Mouse (Mus musculus) liver, adult 2 months (tissue): Measurements from ENCODE around the gene Ahcyl2. TPM values are rescaled to one million over a fixed set of nuclear protein-coding genes. Genes with fewer than 3 reads are reported as not detected.

ENCODE experiments used
- DNase-seq: peaks from one replicate; pipeline ENCODE4 v3.0.0-alpha.2; 2011; ENCODE audit warnings: low read depth, low spot score; ENCODE audit errors: extremely low read depth
- H3K27ac ChIP-seq: fragments of 200-500 bp; replicated peaks from 2 replicates; pipeline ENCODE4 v1.5.1; 2012; ENCODE audit warnings: low read depth, mild to moderate bottlenecking, control low read depth, inconsistent platforms, low read length; ENCODE audit not compliant: insufficient read depth
- H3K27me3 ChIP-seq: fragments of 200-500 bp; 2 replicates; pipeline ENCODE4 v1.6.1; 2012; ENCODE audit warnings: mild to moderate bottlenecking, moderate library complexity, low read length, inconsistent platforms; ENCODE audit not compliant: control insufficient read depth, insufficient read depth
- H3K36me3 ChIP-seq: fragments of 200-500 bp; 2 replicates; pipeline ENCODE4 v1.6.1; 2012; ENCODE audit warnings: low read length, inconsistent platforms; ENCODE audit not compliant: control insufficient read depth, insufficient read depth
- H3K4me1 ChIP-seq: fragments of 200-500 bp; 2 replicates; pipeline ENCODE4 v1.6.1; 2011; ENCODE audit warnings: low read length; ENCODE audit not compliant: control insufficient read depth, insufficient read depth
- H3K4me3 ChIP-seq: fragments of 200-500 bp; 2 replicates; pipeline ENCODE4 v1.5.1; 2011; ENCODE audit warnings: low read depth, mild to moderate bottlenecking, control low read depth, low read length, moderate library complexity; ENCODE audit not compliant: insufficient read depth
- H3K79me2 ChIP-seq: fragments of 200-500 bp; 2 replicates; pipeline ENCODE4 v1.6.1; 2012; ENCODE audit warnings: inconsistent platforms, mild to moderate bottlenecking, low read length, moderate library complexity; ENCODE audit not compliant: control insufficient read depth, insufficient read depth
- H3K9ac ChIP-seq: fragments of 200-500 bp; 2 replicates; pipeline ENCODE4 v1.6.1; 2012; ENCODE audit warnings: low read depth, mild to moderate bottlenecking, control low read depth, inconsistent platforms, low read length
- CTCF ChIP-seq: fragments of 200-500 bp; IDR thresholded peaks from 2 replicates; pipeline ENCODE4 v1.5.1; 2011; ENCODE audit warnings: low read depth, low read length, control low read depth
- POLR2A ChIP-seq: fragments of 200-500 bp; IDR thresholded peaks from 2 replicates; pipeline ENCODE4 v1.6.1; 2011; ENCODE audit warnings: low read length, control low read depth; ENCODE audit not compliant: insufficient read depth; ENCODE audit errors: extremely low read depth
- WGBS: fragments of 180-500 bp; shearing (Covaris S2); methylation state at CpG from one replicate; pipeline ENCODE4 v1.1.7; 2018; 5-methylcytosine and 5-hydroxymethylcytosine counted together
- polyA plus RNA-seq: library from polyadenylated mRNA; depleted of rRNA; stranded (reverse); fragments of >200 nt; gene quantifications from 2 replicates; pipeline ENCODE4 v1.2.3, GENCODE M21; 2012
- total RNA-seq: library from RNA; depleted of rRNA; stranded (reverse); fragments of >200 nt; gene quantifications from 2 replicates; pipeline ENCODE4 v1.2.3, GENCODE M21; 2014

The Ahcyl2 gene
- total and polyA plus RNA-seq, 2 experiments, result 7.4 to 8.9 TPM

DNA sequence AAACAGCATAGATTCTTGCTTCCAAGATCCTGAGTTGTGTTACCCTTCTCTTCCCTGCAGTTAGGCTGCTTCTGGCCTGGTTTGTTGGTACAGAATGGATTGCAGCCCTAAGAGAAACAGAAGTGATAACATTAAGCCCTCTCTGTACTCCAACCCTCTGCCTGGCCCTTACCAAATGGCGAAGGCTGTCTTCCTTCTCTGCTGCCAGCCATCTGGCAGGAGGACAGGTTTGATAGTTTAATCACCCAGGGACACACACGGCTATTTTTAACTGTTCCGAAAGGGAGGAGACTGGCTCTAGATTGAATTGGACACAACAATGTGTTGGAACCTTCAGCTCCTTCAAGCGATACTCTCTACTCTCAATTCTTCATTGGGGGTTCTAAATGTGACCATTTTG lies 155.7 kb downstream of the Ahcyl2 start:
- Histone ChIP-seq H3K79me2 (no peaks in the 10 kb centered on the region), H3K4me1 (no peaks in the 10 kb centered on the region), H3K9ac (no peak overlapping the region), H3K27me3 (no peaks in the 10 kb centered on the region), H3K36me3 (no peaks in the 10 kb centered on the region), H3K4me3 (no peak overlapping the region), H3K27ac (no peak overlapping the region)
- DNase-seq, result no peak
- no peak for TF ChIP-seq POLR2A
- TF ChIP-seq CTCF, result no peak
- WGBS, result 80% methylated on average over 4 of the region's 4 CpGs

DNA sequence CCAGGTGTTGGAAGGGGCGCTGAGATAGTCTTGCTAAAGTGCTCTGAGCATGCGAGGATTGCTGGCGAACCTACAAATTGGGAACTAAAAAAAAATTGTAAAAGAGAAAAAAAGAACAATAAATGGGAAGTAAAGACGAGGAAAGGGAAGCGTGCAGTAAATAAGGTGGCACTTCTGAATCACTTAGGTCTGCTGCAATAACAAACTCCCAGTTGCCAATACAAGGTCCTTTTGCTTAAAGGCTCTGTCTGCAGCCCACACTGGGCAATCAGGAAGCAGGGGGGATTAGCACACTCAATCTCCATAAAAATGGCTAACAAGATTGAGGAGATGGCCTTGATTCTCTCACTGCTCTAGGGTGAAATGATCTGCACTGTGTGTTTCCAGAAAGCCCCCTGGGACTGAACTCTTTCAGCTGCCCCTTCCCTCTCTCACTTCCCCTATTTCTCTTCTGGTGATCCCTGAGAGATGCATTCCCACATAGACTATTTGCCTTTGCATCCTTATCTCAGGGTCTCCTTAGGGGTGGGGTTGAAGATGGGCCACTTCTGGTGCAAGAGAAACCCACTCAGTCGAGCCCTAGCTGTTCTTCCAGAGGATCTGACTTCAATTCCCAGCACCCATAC lies 157.9 kb downstream of the Ahcyl2 start:
- Histone ChIP-seq H3K27ac (no peak overlapping the region), H3K27me3 (no peaks in the 10 kb centered on the region), H3K79me2 (no peaks in the 10 kb centered on the region), H3K4me3 (no peak overlapping the region), H3K4me1 (no peaks in the 10 kb centered on the region), H3K36me3 (no peaks in the 10 kb centered on the region), H3K9ac (no peak overlapping the region)
- TF ChIP-seq CTCF (no peak), POLR2A (no peak)
- 86% methylated on average over 6 of the region's 6 CpGs for WGBS
- DNase-seq, result no peak

DNA sequence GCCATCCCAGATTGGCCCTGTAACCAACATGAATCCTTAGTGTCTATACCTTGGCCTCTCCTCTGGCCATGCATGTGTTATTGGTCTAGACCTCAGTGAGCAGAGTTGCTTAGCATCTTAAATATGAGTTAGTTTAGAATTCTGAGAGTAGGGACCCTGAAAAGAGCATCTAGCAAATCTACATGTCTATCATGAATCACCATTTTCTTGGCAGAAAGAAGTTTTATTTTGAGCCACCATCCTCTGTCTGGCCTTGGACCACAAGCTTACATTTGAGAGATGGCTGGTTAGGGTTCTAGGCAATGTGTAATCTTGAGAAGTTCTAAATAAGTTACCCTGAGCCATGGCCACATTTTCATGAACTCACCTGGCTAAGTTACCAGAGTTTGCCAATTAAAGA lies 162.3 kb downstream of the Ahcyl2 start:
- Histone ChIP-seq H3K36me3 (no peaks in the 10 kb centered on the region), H3K79me2 (no peaks in the 10 kb centered on the region), H3K9ac (no peak overlapping the region), H3K27me3 (no peaks in the 10 kb centered on the region), H3K27ac (no peak overlapping the region), H3K4me1 (no peaks in the 10 kb centered on the region), H3K4me3 (no peak overlapping the region)
- no peak for DNase-seq
- TF ChIP-seq POLR2A (no peak), CTCF (no peak)

DNA sequence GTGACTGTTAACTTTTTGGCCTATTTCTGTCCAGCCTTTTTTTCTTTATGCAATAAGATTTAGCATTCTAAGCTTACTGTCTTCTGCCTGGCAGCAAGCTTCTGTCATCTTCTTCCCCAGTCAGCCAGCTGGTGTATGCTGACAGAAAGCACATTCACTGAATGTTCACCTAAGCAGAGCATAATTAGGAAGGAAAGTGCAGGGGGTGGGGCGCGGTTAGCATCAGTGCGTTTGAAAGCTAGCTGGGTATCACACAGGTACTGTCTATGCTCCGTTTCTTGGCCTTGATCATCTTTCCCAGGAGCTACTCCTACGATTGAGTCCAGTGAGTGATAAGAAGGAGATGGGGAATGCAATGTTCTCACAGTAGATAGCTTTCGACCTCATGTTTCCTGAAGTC lies 162.9 kb downstream of the Ahcyl2 start:
- no peak overlapping the region for H3K27ac ChIP-seq
- H3K79me2 ChIP-seq, result no peaks in the 10 kb centered on the region
- no peak for DNase-seq
- WGBS, result 88% methylated on average over 6 of the region's 6 CpGs
- no peak for TF ChIP-seq CTCF
- no peak for TF ChIP-seq POLR2A
- H3K27me3 ChIP-seq, result no peaks in the 10 kb centered on the region
- no peak overlapping the region for H3K4me3 ChIP-seq
- H3K36me3 ChIP-seq, result no peaks in the 10 kb centered on the region
- H3K4me1 ChIP-seq, result no peaks in the 10 kb centered on the region
- H3K9ac ChIP-seq, result no peak overlapping the region

DNA sequence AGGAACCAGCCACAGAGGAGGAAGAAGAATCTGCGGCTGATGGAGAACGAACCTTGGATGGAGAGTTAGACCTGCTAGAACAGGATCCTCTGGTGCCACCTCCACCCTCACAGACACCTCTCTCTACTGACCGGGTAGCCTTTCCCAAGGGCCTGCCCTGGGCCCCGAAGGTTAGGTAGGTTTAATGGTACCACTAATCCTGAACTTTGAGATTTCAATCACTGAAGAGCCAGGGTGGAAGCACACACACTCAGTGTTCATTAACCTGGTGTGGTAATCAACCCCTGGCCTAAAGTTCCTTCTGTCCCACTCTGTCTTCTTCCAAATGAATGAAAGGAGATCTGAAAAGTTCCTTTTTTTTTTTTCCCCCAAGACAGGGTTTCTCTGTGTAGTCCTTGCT lies 163.4 kb downstream of the Ahcyl2 start:
- TF ChIP-seq CTCF (no peak), POLR2A (no peak)
- Histone ChIP-seq H3K36me3 (no peaks in the 10 kb centered on the region), H3K4me1 (no peaks in the 10 kb centered on the region), H3K27ac (no peak overlapping the region), H3K79me2 (no peaks in the 10 kb centered on the region), H3K4me3 (no peak overlapping the region), H3K9ac (no peak overlapping the region), H3K27me3 (no peaks in the 10 kb centered on the region)
- 91% methylated on average over 4 of the region's 4 CpGs for WGBS
- no peak for DNase-seq

DNA sequence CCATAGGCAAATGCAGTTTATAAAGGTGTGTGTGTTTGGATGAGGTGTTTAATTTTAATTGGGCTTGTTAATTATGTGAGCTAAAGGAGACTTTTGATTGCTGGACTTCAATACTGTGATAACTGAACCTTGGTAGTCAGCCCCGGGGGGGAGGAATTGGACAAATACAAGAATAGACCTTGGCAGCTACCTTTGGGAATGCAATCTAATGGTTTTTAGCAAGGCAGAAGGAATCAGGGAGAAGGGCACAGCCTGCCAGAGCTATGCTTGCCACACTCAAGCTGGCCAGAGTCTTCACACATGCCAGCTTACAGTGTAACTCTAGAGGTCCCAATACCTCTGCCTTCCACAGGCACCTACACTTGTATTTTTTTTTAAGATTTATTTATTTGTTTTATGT lies 167.9 kb downstream of the Ahcyl2 start:
- Histone ChIP-seq H3K36me3 (no peaks in the 10 kb centered on the region), H3K27me3 (no peaks in the 10 kb centered on the region), H3K9ac (no peak overlapping the region), H3K79me2 (no peaks in the 10 kb centered on the region), H3K4me1 (no peaks in the 10 kb centered on the region), H3K4me3 (no peak overlapping the region), H3K27ac (no peak overlapping the region)
- WGBS, result 31% methylated on average over 1 of the region's 1 CpGs
- TF ChIP-seq CTCF, result no peak
- TF ChIP-seq POLR2A, result no peak
- peak; percentile 22 for DNase-seq
